Mouse (Mus musculus) left cerebral cortex, postnatal 10 days (tissue): ENCODE data around the gene Kcp. TPM values are rescaled to one million over a fixed set of nuclear protein-coding genes. Genes with fewer than 3 reads are reported as not detected.

ENCODE experiments used
- DNase-seq, 2 experiments: peaks; one replicate each; pipeline ENCODE4 v3.0.0; 2021 to 2022; ENCODE audit warnings: low spot score in 2 of 2, mixed read lengths in 1 of 2; ENCODE audit errors: extremely low spot score in 1 of 2
- intact Hi-C: fragments of 180-260 bp; cut with DNase I; formaldehyde crosslinking; loops from one replicate; pipeline ENCODE4 v1.15.1; 2025
- total RNA-seq, 2 experiments: library from RNA; stranded (reverse); gene quantifications; 2 replicates each; pipeline ENCODE4 v1.2.3; 2021

The Kcp gene
- total RNA-seq, 2 experiments from 2014 or later: 6.7 to 8.9 TPM

DNA sequence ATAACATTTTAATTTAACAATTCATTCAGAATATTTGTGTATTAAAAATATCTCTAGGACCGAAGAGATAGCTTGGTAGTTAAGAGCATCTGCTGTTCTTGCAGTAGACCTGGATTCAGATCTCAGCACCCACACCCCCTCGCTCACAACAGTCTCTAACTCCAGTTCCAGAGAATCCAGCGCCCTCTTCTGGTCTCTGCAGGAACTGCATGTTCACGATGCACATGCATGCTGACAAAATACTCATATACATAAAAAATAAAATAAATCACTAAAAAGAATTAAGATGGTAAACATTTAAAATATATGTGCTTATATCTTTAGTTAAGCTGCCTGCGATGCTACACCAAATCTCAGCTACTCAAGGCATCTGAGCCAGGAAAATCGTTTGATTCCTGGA, 17.5 kb upstream of the Kcp start:
- intact Hi-C loops: no loop called here
- no peak for DNase-seq

DNA sequence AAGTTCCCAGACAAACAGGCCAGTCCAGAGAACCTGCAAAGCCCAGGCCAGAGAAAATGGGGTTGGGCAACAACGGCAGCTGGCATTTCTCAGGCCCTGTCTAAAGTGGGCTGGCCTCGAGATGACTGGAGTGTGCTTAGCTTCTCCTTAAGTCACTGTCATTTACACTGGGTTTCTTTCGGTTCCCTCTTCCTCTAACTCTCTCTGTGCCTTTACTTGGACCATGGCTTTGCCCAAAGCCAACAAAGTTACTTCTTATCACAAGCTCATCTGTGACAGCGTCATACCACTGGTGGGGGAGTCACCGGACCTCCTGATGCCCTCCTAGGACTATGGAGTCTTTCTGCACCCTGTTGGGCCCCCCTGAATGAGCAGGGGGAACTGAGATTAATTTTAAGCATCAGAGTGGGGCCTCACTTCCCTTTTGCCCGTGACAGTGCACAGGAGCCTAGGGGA, 16.3 kb upstream of the Kcp start:
- DNase-seq: no peak
- intact Hi-C loops: no loop called here

DNA sequence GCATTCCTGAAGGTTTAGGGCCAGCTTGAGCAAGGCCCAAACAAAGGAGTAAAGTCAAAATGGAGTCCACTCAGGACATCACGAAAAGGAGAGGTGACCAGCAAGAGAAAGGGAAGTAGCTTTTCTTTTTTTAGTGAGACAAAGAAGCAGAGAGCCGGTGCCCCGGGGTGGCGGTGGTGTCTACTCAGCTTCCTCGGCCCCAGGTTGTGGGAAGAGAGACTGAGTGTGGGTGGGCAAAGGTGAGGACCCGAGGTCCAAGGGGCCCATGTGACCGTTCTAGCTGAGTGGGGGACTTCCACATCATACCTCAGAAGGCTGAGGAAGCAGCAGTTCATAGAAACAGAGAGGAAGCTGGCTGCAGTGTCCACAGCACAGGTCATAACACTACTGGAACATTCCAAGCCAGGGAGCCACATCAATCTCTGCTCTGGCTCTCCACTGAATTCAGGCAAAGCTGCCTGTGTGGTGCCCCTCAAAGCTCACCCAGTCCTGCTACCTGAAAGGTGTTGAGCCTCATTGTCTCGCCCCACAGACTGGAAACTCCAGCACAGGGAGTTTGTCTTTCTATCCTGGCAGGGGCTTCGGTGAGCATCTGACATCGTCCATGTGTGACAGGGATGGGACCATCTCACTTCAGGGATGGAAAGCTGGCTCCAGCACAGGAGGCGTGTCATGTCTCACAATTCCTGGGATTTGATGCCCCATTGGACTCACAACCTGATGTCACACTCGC, 15.7 kb upstream of the Kcp start:
- DNase-seq: no peak
- intact Hi-C loops: no loop called here

DNA sequence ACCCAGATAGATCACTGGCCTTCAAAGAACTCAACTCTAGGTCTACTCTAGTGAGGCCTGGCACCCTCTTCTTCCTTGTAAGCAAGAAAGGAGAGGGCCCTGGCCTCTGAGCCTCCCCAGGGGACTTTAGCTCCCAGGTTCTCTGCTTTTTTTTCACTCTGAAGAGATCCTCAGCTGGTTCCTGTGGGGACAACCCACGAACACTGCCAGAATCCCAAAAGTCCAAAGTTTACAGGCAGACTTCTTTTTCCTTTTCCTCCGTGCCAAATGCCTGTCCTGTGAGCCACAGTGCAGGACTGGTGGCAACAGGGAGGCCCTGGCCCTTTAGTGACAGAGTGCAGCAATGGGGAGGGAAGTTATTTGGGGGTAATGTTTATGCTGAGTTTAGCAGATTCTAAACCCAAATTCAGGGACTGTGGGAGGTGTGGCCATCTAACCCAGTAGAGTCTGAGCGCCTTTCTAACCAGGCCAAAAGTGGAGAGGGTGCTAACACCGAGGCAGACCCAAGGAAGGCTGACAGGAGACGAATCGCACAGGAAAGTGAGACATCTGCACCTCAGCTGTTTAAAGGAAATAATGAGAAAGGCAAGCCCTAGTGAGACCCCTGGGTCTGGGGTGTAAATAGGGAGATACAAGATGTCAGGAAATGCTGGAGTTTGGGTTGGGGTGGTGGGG, 15.0 kb upstream of the Kcp start:
- DNase-seq: no peak
- intact Hi-C loops: no loop called here

DNA sequence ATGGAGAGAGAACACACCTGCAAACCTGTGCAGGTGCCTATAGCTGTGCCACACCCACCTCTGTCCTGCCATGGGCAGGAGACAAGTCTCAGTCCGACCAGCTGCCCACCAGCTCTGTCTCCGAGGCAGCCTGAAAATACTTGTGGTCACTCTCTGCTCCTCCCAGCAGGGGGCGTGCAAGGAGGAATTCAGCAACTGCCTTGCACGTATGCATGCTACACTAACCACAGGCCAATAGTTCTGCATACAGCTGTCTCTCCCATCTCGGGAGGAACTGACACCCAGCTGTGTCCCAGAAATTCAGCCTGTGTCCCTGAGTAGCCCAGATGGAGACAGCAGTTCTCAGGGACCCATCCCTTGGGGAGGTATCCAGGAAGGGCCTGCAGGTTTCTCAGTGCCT, 9.4 kb upstream of the Kcp start:
- DNase-seq: peak in 1 of 2 experiments; percentile 84
- intact Hi-C loops: no loop called here

DNA sequence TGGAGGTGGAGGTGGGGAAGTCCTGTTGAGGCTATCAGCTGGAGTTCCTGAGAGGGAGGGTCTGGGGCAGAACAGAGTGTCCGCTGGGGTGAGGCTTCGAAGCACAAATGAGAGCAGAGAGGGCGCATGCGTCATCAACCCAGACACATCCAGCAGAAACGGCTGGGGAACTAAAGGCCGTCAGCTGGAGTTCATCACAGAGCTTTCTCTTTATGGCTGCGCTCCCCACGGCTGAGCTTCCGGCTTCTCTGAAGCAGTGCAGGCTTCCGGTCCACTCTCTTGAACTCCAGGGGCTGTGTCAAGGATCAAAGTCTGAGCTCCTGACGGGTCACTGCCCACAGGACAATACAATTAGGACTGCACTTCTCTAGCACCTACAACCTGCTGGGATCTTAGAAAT, 5.5 kb upstream of the Kcp start:
- intact Hi-C loops: no loop called here
- peak in 1 of 2 experiments; percentile 81 for DNase-seq

DNA sequence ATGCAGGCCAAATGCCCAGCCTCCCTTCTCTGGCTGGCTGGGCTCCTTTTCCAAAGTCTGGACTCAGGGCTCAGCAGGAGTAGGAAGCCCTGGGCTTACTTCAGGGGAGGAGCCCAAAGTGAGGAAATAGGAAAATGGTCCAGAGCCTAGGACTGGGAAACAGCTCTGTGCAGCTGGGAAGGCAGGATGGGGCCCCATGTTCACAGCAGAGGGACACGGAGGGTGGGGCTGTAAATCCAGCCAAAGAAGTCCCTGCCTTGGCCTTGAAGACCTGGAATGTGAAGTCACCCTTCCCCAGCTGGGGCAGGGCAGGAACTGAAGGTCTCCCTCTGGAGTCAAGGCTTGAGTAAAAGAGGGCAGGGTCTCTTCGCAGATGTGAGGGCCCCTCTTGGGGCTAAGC, 1.3 kb upstream of the Kcp start:
- no peak for DNase-seq
- intact Hi-C loops: no loop called here

DNA sequence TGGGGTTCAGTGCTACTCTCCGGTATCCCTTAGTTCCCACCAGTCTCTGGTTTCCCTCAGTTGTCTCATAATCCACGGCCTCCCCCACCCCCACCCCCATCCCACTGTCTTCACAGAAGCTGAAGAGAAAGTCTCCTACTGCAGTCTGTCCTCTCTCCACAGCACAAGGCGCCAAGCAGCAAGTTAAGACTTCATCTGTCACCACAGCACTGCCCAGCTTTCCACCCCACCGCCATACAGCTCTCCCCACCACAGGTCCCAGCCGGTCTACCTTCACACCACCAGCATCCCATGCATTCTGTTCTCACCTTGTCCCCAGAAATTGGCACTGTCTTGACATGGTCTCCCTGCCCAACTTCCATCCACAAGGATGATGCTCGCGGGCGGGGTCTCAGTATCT, 918 bp downstream of the Kcp start:
- intact Hi-C loops: no loop called here

DNA sequence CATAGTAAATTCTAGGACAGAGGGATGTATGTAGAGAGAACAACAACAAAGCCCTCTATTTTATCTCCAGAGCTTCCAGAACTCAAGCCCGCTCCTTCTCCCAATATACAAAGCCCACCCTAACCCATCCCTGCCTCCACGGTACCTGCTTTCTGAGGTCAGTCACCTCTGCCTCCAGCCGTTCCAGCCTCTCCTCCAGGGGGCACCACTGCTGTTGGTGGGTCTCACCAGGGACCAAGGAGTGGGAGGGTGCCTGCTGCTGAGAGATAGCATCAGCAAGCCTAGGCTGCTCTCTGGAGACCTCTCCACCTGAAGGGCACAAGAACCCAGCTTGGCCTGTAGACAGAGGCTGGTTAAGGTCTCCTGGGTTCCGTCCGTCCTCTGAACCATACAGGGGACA, 2.3 kb downstream of the Kcp start:
- no peak for DNase-seq
- intact Hi-C loops: no loop called here

More for the DNA sequence above, 918 bp downstream of the Kcp start:
- DNase-seq: no peak

DNA sequence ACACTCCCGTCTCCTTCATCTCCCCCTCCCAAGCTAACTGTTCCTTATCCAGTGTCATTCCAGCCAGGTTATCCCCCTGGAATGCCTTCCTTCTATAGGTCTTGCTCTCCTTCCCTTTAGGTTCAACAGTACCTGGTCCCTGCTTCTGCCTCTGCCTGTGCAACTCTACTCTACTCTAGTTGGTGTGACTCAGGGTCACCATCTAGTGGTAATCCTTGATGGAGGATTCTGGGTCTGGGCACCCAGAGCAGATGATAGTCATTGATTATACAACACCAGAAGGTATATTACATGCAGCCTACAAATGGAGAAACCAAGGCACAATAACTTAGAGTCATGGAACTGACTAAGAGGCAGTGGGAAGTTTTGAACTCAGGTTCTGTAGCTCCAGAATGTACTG, 6.2 kb downstream of the Kcp start:
- intact Hi-C loops: no loop called here
- DNase-seq: no peak

DNA sequence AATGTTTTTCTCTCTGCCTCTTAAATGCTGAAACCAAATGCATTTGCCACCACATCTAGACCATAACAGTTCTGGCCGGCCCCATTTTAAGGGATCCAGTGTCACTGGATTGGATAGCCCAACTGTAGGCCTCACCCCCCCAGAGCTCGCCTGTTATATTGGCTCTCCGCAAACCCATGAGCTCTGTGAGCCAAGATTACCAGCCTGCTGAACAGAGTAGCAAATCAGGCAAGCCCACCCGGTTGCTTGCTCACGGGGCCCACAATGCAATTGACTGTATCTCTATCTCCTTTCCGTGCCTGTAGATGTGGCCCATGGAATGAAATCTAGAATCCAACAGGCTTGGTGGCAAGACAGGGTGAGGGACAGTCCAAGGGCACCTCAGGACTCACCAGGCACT, 6.9 kb downstream of the Kcp start:
- intact Hi-C loops: no loop called here
- no peak for DNase-seq

DNA sequence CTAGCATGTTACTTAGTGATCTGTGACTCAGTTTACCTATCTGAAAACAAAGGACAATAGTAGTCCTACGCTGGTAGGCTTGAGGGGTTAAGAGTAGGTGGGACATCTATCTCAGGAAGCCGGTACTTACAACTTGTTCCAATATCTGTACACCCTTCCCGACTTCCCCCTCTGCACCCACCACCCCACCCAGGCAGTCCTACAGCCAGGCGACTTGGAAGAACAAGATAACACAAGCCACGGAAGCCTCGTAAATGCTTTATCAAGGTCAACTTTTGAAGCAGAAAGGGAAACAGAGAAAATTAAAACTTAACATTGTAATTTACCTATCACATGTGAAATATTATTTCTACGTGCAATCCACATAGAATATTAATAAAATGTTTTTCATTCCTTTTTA, 7.6 kb downstream of the Kcp start:
- intact Hi-C loops: no loop called here
- no peak for DNase-seq

DNA sequence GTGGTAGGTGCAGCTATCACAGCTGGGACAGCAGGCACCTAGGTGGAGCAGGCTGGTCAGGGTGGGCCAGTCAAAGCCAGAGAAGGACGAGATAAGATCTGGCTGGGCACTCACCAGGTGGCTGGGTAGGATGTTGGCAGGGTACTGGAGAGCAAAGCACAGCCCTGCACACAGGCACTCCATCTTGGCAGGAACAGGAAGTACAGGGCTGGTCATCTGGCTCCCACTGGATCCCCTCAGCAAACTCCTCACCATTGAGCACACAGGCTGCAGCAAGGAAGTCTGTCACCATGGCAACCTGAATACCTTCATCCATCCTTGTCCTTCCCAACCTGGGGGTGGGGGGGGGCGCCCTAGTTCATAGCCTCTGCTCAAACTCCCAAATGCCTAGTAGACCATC, 10.0 kb downstream of the Kcp start:
- no peak for DNase-seq
- intact Hi-C loops: no loop called here

DNA sequence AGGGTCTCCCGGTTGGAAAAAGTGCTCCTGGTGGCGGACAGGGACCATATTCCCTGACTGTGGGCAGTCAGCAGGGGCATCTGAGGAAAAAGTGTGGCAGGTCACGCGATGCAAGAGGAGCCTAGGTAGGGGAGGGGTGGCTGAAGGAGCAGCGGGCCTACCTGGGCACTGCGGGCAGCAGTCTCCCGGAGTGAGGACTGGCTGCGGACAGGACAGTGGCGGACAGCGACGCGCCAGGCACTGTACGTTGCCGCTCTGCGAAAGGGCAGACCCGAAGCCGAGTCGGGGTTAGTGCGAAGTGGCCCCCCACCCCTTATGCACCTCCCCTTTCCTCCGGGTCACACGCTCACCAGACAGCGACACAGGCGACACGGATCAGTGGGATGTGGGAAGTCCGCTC, 11.5 kb downstream of the Kcp start:
- intact Hi-C loops: no loop called here
- DNase-seq: no peak

DNA sequence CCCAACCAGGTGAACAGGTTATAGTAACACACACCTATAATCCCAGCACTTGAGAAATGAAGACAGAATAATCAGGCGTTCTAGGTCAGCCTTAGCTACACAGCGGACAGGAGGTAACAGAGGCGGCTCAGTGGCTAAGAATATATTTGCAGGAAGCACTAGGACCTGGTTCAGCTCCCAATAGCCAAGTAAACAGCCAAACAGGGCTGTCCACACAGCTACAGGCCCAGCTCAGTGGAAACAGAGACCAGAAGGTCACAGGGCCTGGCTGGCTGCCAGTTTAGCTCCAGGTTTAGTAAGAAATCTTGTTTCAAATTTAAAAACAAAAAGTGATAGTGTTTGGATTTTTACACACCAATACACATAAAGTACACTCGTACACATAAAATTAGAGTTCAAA, 13.7 kb downstream of the Kcp start:
- intact Hi-C loops: no loop called here
- no peak for DNase-seq

DNA sequence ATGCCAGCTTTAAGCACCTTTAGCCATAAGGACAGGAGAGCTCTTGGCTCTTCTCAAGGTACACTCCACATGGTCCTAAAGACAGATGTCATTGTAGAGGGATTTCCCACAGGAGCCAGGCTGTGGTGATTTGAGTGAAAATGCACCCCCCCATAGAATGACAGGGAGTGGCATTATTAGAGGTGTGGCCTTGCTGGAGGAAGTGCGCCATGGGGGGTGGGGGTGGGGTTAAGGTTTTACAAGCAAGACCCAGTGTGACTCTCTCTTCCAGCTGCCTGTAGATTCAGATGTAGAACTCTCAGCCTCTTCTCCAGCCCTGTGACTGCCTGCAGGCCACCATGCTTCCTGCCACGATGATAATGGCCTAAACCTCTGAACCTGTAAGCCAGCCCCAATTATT, 21.8 kb downstream of the Kcp start:
- no peak for DNase-seq
- intact Hi-C loops: no loop called here

DNA sequence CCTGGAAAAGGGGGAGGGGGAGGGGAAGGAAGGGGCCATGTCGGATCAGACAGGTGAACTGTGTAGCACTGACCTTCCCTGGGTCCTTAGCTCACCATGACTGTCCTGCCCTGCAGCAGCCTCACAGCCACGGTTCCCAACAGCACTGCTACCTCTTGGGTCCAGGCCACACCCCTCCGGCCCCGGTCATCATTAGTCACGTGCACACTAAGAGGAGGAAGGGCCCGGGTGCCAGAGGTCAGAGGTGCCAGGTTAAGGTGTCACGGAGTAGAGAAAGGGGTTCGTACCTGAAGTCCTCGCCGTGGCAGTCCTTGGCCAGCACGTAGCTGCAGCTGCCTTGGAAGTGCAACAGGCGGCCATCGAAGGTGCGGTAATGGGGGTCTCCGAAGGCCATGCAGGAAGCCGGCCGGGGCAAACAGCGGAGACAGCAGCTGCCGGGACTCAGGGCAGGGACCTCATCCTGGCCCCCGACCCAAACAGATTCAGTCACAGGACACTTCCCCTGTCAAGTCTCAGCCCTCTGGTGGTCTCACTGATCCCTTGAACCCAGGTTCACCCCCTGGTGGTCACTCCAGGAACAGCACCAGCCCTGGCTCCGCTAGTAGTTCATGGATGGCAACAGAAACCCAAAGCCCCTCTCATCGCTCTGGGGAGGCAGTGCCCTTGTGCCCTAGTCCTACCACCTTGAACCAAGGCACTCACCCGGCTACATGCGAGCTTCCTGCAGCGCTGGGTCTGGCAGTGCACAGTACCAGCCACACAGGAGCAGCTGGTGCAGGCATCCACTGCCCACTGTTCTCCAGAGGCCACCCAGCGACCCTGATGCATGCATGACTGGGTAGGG, 22.8 kb downstream of the Kcp start:
- DNase-seq: peak in 1 of 2 experiments; percentile 69
- intact Hi-C loops: no loop called here

DNA sequence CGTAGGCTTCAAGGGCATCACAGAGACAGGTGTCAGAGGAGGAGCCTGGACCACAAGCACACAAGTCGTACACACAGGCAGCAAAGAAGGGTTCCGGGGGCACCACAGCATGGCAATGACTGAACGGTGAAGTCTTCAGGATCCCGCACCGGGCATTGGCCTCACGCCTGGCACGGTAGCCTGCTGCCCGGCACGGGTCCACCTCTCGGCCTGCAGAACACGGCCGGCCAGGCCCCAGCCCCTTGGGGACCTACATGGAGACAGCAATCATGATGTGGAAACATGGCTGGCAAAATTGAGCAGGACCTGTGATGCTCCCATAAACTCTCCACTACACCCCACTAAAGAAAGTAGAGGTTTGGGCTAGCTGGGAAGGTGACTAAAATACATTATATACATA, 25.1 kb downstream of the Kcp start:
- intact Hi-C loops: no loop called here
- no peak for DNase-seq

DNA sequence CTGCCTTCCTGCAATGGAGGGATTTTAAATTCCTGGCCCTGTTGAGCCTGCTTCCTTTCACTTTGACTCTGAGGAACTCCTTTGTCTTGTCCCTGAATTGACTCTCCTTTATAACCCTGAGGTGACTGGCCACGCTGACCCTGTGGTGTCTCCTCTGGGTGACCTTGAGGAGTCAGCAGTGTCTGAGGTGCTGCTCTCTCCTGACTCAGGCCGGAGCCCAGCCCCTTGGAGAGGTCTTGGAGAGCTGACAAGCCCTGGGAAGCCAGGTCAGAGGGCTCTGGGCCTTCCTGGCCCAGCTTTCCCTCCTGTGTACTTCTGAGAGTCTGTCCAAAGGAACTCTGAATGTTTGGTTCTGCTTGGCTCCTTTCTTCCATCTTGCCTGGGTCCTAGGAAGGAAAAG, 33.0 kb downstream of the Kcp start:
- intact Hi-C loops: no loop called here
- no peak for DNase-seq
